Mouse (Mus musculus) cerebellum, adult 2 months (tissue): ENCODE measurements around the gene Hspa5. TPM values are rescaled to one million over a fixed set of nuclear protein-coding genes. Genes with fewer than 3 reads are reported as not detected.
A peak's percentile ranks its signal among the peaks of the same experiment; 100 is the strongest.

Experiments
- DNase-seq, 2 experiments: peaks; one replicate each; pipeline ENCODE4 v3.0.0; 2021
- H3K27ac ChIP-seq: fragments of 200-500 bp; 2 replicates; pipeline ENCODE4 v1.5.1; 2012; ENCODE audit warnings: low read length, control low read depth, inconsistent platforms; ENCODE audit not compliant: insufficient read depth
- H3K27me3 ChIP-seq: fragments of 200-500 bp; 2 replicates; pipeline ENCODE4 v1.6.1; 2012; ENCODE audit warnings: inconsistent platforms, mild to moderate bottlenecking, low read length, moderate library complexity; ENCODE audit not compliant: control insufficient read depth, insufficient read depth
- H3K4me1 ChIP-seq: fragments of 200-500 bp; 2 replicates; pipeline ENCODE4 v1.6.1; 2011; ENCODE audit warnings: low read length; ENCODE audit not compliant: control insufficient read depth, insufficient read depth
- H3K4me3 ChIP-seq: fragments of 200-500 bp; replicated peaks from 2 replicates; pipeline ENCODE3; 2011; ENCODE audit warnings: mild to moderate bottlenecking, low read depth, low read length, control low read depth; ENCODE audit not compliant: insufficient read depth
- CTCF ChIP-seq: fragments of 200-500 bp; IDR thresholded peaks from 2 replicates; pipeline ENCODE4 v1.5.1; 2011; ENCODE audit warnings: low read depth, mild to moderate bottlenecking, control low read depth, low read length, moderate library complexity, borderline replicate concordance; ENCODE audit not compliant: insufficient read depth
- POLR2A ChIP-seq: fragments of 200-500 bp; IDR thresholded peaks from 2 replicates; pipeline ENCODE4 v1.6.1; 2011; ENCODE audit warnings: low read length, control low read depth, borderline replicate concordance; ENCODE audit not compliant: insufficient read depth
- WGBS: fragments of 180-500 bp; shearing (Covaris S2); methylation state at CpG from one replicate; pipeline ENCODE4 v1.1.7; 2018; 5-methylcytosine and 5-hydroxymethylcytosine counted together
- polyA plus RNA-seq: library from polyadenylated mRNA; depleted of rRNA; stranded (reverse); fragments of >200 nt; gene quantifications from 2 replicates; pipeline ENCODE4 v1.2.3, GENCODE M21; 2012; rRNA removed

Gene Hspa5
- polyA plus RNA-seq, 1 experiment: 226 TPM

DNA sequence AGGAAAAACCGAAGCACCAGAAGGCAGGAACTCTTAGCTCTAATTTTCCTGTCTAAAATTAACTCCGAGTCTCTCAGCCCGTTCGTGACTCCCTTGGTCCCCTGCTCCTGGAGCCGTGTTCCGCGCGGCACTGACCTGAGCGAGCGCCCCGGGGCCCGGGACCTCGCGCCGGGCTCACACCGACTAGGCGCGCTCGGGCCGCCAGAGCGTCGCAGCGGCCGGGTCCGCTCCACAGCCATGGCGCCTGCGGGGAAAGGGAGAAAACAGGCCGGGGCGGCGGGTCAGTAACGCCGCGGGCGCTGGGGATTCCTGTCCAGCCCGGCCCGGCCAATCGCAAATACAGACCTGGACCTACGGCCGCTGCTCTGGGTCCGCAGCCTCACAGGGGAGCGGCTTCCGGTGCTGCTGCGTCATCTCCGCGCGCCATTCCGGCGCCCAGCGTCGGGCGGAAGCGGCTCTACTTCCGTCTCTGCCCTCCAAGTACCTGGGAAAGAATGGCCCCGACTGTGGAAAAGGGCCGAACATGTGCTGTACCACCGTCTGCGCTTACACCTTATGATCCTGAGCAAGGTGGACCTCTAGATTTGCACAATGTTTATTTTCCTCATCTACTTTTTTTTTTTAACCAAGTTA lies 54.2 kb downstream of the Hspa5 start, which contains the start of gene Fbxw2:
Fbxw2 (minus strand) TSS at position 485 of the 633 bp plus-strand sequence.
- peak; percentile 93 to 94 for DNase-seq
- TF ChIP-seq POLR2A (no peak; the same call in 1 of the 2 replicates), CTCF (no peak)
- WGBS: under 1% methylated on average over 56 of the region's 57 CpGs
- Histone ChIP-seq H3K27me3 (no peaks in the 10 kb centered on the region), H3K4me3 (peak within 1 kb of the TSS; percentile 61), H3K4me1 (peaks cover 3% of the 10 kb centered on the region; the same call in 1 of the 2 replicates), H3K27ac (peak within 1 kb of the TSS; percentile 81)

DNA sequence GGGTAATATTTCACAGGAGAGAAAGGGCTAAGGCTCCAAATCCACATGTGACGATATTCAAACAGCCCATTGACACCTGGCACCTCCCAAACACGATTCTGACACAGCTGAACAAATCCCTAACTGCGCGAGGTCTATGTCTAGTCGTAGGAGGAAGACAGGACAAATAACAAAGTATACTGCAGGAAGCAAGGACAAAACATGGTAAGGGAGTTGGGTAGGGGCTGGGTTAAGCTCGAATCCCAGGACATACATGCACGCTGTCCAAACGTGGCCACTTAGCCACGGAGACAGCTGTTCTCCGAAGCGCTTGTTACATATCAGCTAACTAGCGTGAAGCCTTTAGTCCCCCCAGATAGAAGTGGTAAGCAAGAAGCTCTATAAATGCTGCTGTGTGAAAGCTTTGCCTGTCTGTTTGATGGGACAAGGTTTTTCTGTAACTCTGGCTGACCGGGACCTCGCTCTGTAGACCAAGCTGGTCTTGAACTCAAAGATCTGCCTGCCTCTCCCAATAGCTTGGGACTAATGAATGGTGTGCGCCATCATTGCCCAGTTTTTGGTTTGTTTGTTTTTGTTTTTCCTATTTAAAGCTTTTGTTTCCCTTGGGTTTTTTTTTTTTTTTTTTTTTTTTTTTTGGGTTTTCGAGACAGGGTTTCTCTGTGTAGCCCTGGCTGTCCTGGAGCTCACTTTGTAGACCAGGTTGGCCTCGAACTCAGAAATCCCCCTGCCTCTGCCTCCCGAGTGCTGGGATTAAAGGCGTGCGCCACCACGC lies 54.9 kb downstream of the Hspa5 start:
- Histone ChIP-seq H3K27ac (0 out of 2 replicates have a peak overlapping the region, but pooled peaks have one; percentile 1), H3K4me3 (peak overlapping the region; percentile 61), H3K4me1 (peaks cover 3% of the 10 kb centered on the region; the same call in 1 of the 2 replicates), H3K27me3 (no peaks in the 10 kb centered on the region)
- TF ChIP-seq POLR2A: no peak
- TF ChIP-seq CTCF: no peak
- no peak for DNase-seq
- WGBS: 33% methylated on average over 19 of the region's 21 CpGs

Other genes starting within 250 kb of the Hspa5 start
- 49.4 and 52.8 TPM in 2 replicates for gene Gapvd1, start 16.7 kb upstream of the Hspa5 start, polyA plus RNA-seq
- gene Rabepk, start 27.9 kb downstream of the Hspa5 start, polyA plus RNA-seq: 43.2 and 46.8 TPM in 2 replicates
- gene Fbxw2, start 54.3 kb downstream of the Hspa5 start, polyA plus RNA-seq: 71.4 and 77.5 TPM in 2 replicates
- gene Gm34653, start 61.0 kb downstream of the Hspa5 start, polyA plus RNA-seq: not detected in 2 replicates
- 0.88 and 0.89 TPM in 2 replicates for gene Cutal, start 102.4 kb downstream of the Hspa5 start, polyA plus RNA-seq
- gene Psmd5, start 103.0 kb downstream of the Hspa5 start, polyA plus RNA-seq: 47.9 and 52.9 TPM in 2 replicates
- 1.7 and 2.2 TPM in 2 replicates for gene Phf19, start 142.1 kb downstream of the Hspa5 start, polyA plus RNA-seq
- 8.4 and 9.1 TPM in 2 replicates for gene Traf1, start 189.8 kb downstream of the Hspa5 start, polyA plus RNA-seq